Mouse (Mus musculus): ENCODE measurements at regions not wholly inside any gene's neighbourhood (a gene's known extent, or its start where the extent isn't known, plus 50 kb on each side); places are given as distances from the start of the nearest gene placed in this dataset.

DNA sequence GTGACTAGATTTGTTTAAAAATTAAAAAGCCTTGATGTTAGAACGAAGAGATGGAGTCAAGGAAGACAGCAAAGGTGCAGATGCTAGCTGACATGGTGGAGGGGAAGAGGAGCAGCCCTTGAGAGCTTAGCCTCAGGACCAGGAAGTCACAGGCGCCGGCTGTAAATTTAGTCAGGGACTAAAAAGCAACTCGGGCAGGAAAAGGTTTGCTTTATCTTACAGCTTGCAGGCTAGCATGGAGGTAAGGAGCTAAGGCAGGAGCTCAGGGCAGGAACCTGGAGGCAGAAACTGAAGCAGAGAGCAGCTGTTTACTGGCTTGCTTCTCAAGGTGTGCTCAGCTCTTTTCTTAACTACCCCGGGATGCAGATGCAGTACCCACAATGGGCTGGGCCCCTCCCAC is 68.3 kb upstream of the Tmem150c start:
- no peak for TF ChIP-seq CTCF (conservative IDR thresholded peaks at IDR 0.05; ENCODE audit: low read length)
- no peak for TF ChIP-seq NANOG (IDR thresholded peaks at IDR 0.05; ENCODE audit: borderline replicate concordance, low read length)

Measured in E14TG2a.4 (cell line).